Comparison of ENCODE assay signal across 8 mouse cellular contexts in the genomic region with DNA sequence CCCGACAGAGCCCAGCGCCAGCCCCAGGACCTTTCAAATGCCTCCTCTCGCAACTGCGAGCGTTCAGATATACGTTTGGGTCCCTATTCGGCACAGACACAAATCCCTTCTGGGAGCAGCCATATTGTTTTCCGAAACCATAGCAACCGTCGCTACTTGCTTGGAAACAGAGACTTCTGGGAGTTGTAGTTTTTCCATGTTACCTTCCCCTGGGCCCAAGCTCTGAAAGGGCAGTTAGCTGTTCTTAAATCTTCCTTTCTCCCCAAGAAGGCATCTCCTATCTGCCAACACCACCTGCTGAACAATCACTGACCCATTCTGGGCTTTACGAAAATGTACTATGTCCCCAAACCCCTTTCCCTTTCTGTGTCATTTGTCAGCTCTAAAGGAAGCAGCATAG. TPM values are rescaled to one million over a fixed set of nuclear protein-coding genes. Genes with fewer than 3 reads are reported as not detected.
A peak's percentile ranks its signal among the peaks of the same experiment; 100 is the strongest.
DNase-seq lines count a peak whose midpoint lies in the region; ATAC-seq and TF ChIP-seq lines count a peak whose summit lies in the region.

No protein-coding gene starts in this region.

- no peaks in the 10 kb centered on the region for H3K9me3 ChIP-seq in ES-Bruce4 (replicated peaks; ENCODE audit: control insufficient read depth, insufficient read depth, low read length, poor library complexity, severe bottlenecking)
- no peaks in the 10 kb centered on the region for H3K9me3 ChIP-seq in heart, embryonic 16.5 days (replicated peaks; ENCODE audit: control insufficient read depth, low read length)
- no peaks in the 10 kb centered on the region for H3K9me3 ChIP-seq in liver, postnatal 0 days (ENCODE audit: low read length)
- H3K9me3 ChIP-seq in neural tube, embryonic 14.5 days (ENCODE audit: control insufficient read depth, low read length), result no peaks in the 10 kb centered on the region

- peaks cover 6% of the 10 kb centered on the region for H3K4me1 ChIP-seq in ES-Bruce4 (ENCODE audit: control insufficient read depth, insufficient read depth, low read length)
- H3K4me1 ChIP-seq in embryonic fibroblast, embryonic 13.5 days (ENCODE audit: control insufficient read depth, insufficient read depth, low read length), result peaks cover 7% of the 10 kb centered on the region
- peaks cover 34% of the 10 kb centered on the region for H3K4me1 ChIP-seq in heart, embryonic 16.5 days (ENCODE audit: control insufficient read depth, insufficient read depth, low read length)
- H3K4me1 ChIP-seq in liver, postnatal 0 days (ENCODE audit: insufficient read depth), result peaks cover 58% of the 10 kb centered on the region
- peaks cover 36% of the 10 kb centered on the region for H3K4me1 ChIP-seq in neural tube, embryonic 14.5 days (ENCODE audit: control insufficient read depth, insufficient read depth, low read length)

- no peak for TF ChIP-seq EP300 in ES-Bruce4 (IDR thresholded peaks at IDR 0.05; ENCODE audit: insufficient read depth, low read depth, low read length)
- no peak for TF ChIP-seq EP300 in liver, postnatal 0 days (IDR thresholded peaks at IDR 0.05; ENCODE audit: low read depth)

- H3K4me2 ChIP-seq in heart, embryonic 16.5 days (ENCODE audit: low read depth, low read length), result peak overlapping the region; percentile 67
- peak overlapping the region; percentile 72 for H3K4me2 ChIP-seq in liver, postnatal 0 days (ENCODE audit: low read depth, low read length)
- peak overlapping the region; percentile 73 for H3K4me2 ChIP-seq in neural tube, embryonic 14.5 days (ENCODE audit: low read depth, low read length)

- peak overlapping the region; percentile 84 for H3K4me3 ChIP-seq in ES-Bruce4 (ENCODE audit: low read depth, low read length)
- peak overlapping the region; percentile 60 for H3K4me3 ChIP-seq in embryonic fibroblast, embryonic 13.5 days (ENCODE audit: insufficient read depth, low read length)
- H3K4me3 ChIP-seq in heart, embryonic 16.5 days (ENCODE audit: low read length), result peak overlapping the region; percentile 41
- H3K4me3 ChIP-seq in liver, postnatal 0 days (ENCODE audit: low read depth, low read length), result peak overlapping the region; percentile 33
- H3K4me3 ChIP-seq in neural tube, embryonic 14.5 days (ENCODE audit: low read depth, low read length), result peak overlapping the region; percentile 35

- no peak overlapping the region for H3K9ac ChIP-seq in ES-Bruce4 (ENCODE audit: low read depth, poor library complexity, severe bottlenecking)
- no peak overlapping the region for H3K9ac ChIP-seq in heart, embryonic 16.5 days (ENCODE audit: low read length)
- no peak overlapping the region for H3K9ac ChIP-seq in liver, postnatal 0 days (replicated peaks)
- H3K9ac ChIP-seq in neural tube, embryonic 14.5 days (replicated peaks; ENCODE audit: low read depth, low read length), result peak overlapping the region; percentile 26; the same call in 1 of the 2 replicates

- H3K27ac ChIP-seq in ES-Bruce4 (ENCODE audit: insufficient read depth, low read length), result no peak overlapping the region
- no peak overlapping the region for H3K27ac ChIP-seq in embryonic fibroblast, embryonic 13.5 days (ENCODE audit: insufficient read depth, low read length)
- no peak overlapping the region for H3K27ac ChIP-seq in heart, embryonic 16.5 days (ENCODE audit: low read length)
- H3K27ac ChIP-seq in liver, postnatal 0 days (ENCODE audit: low read depth), result no peak overlapping the region
- no peak overlapping the region for H3K27ac ChIP-seq in neural tube, embryonic 14.5 days (ENCODE audit: low read depth, low read length)

- peak; percentile 95 for DNase-seq in brain, adult 2 months (ENCODE audit: low read depth, low spot score)
- peak; percentile 75 to 90 for DNase-seq in kidney, postnatal 36 days
- DNase-seq in liver, postnatal 0 days, result peak; percentile 52
- DNase-seq in thymus, postnatal 25 days, result peak; percentile 42

- H3K27me3 ChIP-seq in ES-Bruce4 (ENCODE audit: control insufficient read depth, insufficient read depth, low read length, poor library complexity, severe bottlenecking), result no peaks in the 10 kb centered on the region
- H3K27me3 ChIP-seq in heart, embryonic 16.5 days (ENCODE audit: control insufficient read depth, insufficient read depth, low read length), result peaks cover 32% of the 10 kb centered on the region
- peaks cover 42% of the 10 kb centered on the region for H3K27me3 ChIP-seq in liver, postnatal 0 days (ENCODE audit: insufficient read depth, low read length)
- H3K27me3 ChIP-seq in neural tube, embryonic 14.5 days (ENCODE audit: control insufficient read depth, insufficient read depth, low read length), result peaks cover 9% of the 10 kb centered on the region

- no peak for TF ChIP-seq POLR2A in ES-Bruce4 (IDR thresholded peaks at IDR 0.05; ENCODE audit: insufficient read depth, low read length)
- peak; percentile 56; the same call in 1 of the 2 replicates for TF ChIP-seq POLR2A in embryonic fibroblast, embryonic 13.5 days (IDR thresholded peaks at IDR 0.05; ENCODE audit: low read depth, low read length)

- ATAC-seq in heart, embryonic 16.5 days (replicated peaks; ENCODE audit: extremely low read depth, insufficient read depth, low FRiP score), result no peak; the same call in 1 of the 2 replicates
- ATAC-seq in liver, postnatal 0 days, result peak; percentile 22
- ATAC-seq in neural tube, embryonic 14.5 days (ENCODE audit: low read depth), result peak; percentile 64; the same call in 1 of the 2 replicates

- TF ChIP-seq CTCF in ES-Bruce4 (IDR thresholded peaks at IDR 0.05; ENCODE audit: low read depth, low read length), result no peak
- TF ChIP-seq CTCF in embryonic fibroblast, embryonic 13.5 days (IDR thresholded peaks at IDR 0.05; ENCODE audit: borderline replicate concordance, insufficient read depth, low read length), result no peak
- TF ChIP-seq CTCF in liver, postnatal 0 days (IDR thresholded peaks at IDR 0.05; ENCODE audit: low read depth), result no peak

- WGBS in heart, embryonic 16.5 days, result 6% methylated on average over 11 of the region's 11 CpGs
- 4% methylated on average over 11 of the region's 11 CpGs for WGBS in liver, postnatal 0 days (ENCODE audit: insufficient replicate concordance)
- WGBS in neural tube, embryonic 14.5 days, result 5% methylated on average over 11 of the region's 11 CpGs

- no peaks in the 10 kb centered on the region for H3K36me3 ChIP-seq in ES-Bruce4 (ENCODE audit: control insufficient read depth, insufficient read depth, low read length, poor library complexity, severe bottlenecking)
- no peaks in the 10 kb centered on the region for H3K36me3 ChIP-seq in heart, embryonic 16.5 days (ENCODE audit: control insufficient read depth, insufficient read depth)
- 0 out of 2 replicates have a peak, but pooled peaks cover 4% of the 10 kb centered on the region for H3K36me3 ChIP-seq in liver, postnatal 0 days (replicated peaks; ENCODE audit: insufficient read depth, low read length)
- H3K36me3 ChIP-seq in neural tube, embryonic 14.5 days (ENCODE audit: control insufficient read depth, insufficient read depth, low read length), result no peaks in the 10 kb centered on the region

RNA-seq across cellular contexts. Expression of a gene that starts 5.2 kb away (rescaled TPM):
- polyA plus RNA-seq in ES-Bruce4 (2011; ENCODE audit: insufficient read depth, insufficient read length, low read depth, missing spikeins), result 12.2 and 12.3 TPM in 2 replicates
- 52.2 and 55.0 TPM in 2 replicates for polyA plus RNA-seq in embryonic fibroblast, embryonic 13.5 days (2011; ENCODE audit: insufficient read length, low read depth, missing spikeins)
- 7.4 and 7.9 TPM in 2 replicates for polyA plus RNA-seq in heart, embryonic 16.5 days (2015; fragmentation: Nextera tagmentation; extraction: Ambion mirVana)
- 4.2 and 4.8 TPM in 2 replicates for polyA plus RNA-seq in liver, postnatal 0 days (2015; fragmentation: Nextera tagmentation; extraction: Ambion mirVana)
- polyA plus RNA-seq in neural tube, embryonic 14.5 days (2014; fragmentation: Nextera tagmentation; extraction: Ambion mirVana), result 7.0 and 10.5 TPM in 2 replicates

RNA-seq across cellular contexts. Expression of a gene that starts 12.0 kb away (rescaled TPM):
- polyA plus RNA-seq in ES-Bruce4 (2011; ENCODE audit: insufficient read depth, insufficient read length, low read depth, missing spikeins), result 26.1 and 28.8 TPM in 2 replicates
- 19.4 and 33.1 TPM in 2 replicates for polyA plus RNA-seq in embryonic fibroblast, embryonic 13.5 days (2011; ENCODE audit: insufficient read length, low read depth, missing spikeins)
- polyA plus RNA-seq in heart, embryonic 16.5 days (2015; fragmentation: Nextera tagmentation; extraction: Ambion mirVana), result 50.4 and 55.8 TPM in 2 replicates
- polyA plus RNA-seq in liver, postnatal 0 days (2015; fragmentation: Nextera tagmentation; extraction: Ambion mirVana), result 67.6 and 77.7 TPM in 2 replicates
- 21.9 and 24.7 TPM in 2 replicates for polyA plus RNA-seq in neural tube, embryonic 14.5 days (2014; fragmentation: Nextera tagmentation; extraction: Ambion mirVana)

RNA-seq across cellular contexts. Expression of a gene that starts 12.4 kb away (rescaled TPM):
- polyA plus RNA-seq in ES-Bruce4 (2011; ENCODE audit: insufficient read depth, insufficient read length, low read depth, missing spikeins), result 1.2 and 2.0 TPM in 2 replicates
- polyA plus RNA-seq in embryonic fibroblast, embryonic 13.5 days (2011; ENCODE audit: insufficient read length, low read depth, missing spikeins), result 4.4 and 10.8 TPM in 2 replicates
- 2.0 and 2.8 TPM in 2 replicates for polyA plus RNA-seq in heart, embryonic 16.5 days (2015; fragmentation: Nextera tagmentation; extraction: Ambion mirVana)
- 0.59 and 0.65 TPM in 2 replicates for polyA plus RNA-seq in liver, postnatal 0 days (2015; fragmentation: Nextera tagmentation; extraction: Ambion mirVana)
- 9.2 and 9.4 TPM in 2 replicates for polyA plus RNA-seq in neural tube, embryonic 14.5 days (2014; fragmentation: Nextera tagmentation; extraction: Ambion mirVana)

RNA-seq across cellular contexts. Expression of a gene that starts 14.8 kb away (rescaled TPM):
- 74.5 and 79.8 TPM in 2 replicates for polyA plus RNA-seq in ES-Bruce4 (2011; ENCODE audit: insufficient read depth, insufficient read length, low read depth, missing spikeins)
- 29.0 and 34.0 TPM in 2 replicates for polyA plus RNA-seq in embryonic fibroblast, embryonic 13.5 days (2011; ENCODE audit: insufficient read length, low read depth, missing spikeins)
- polyA plus RNA-seq in heart, embryonic 16.5 days (2015; fragmentation: Nextera tagmentation; extraction: Ambion mirVana), result 65.1 and 73.7 TPM in 2 replicates
- polyA plus RNA-seq in liver, postnatal 0 days (2015; fragmentation: Nextera tagmentation; extraction: Ambion mirVana), result 58.1 and 61.6 TPM in 2 replicates
- polyA plus RNA-seq in neural tube, embryonic 14.5 days (2014; fragmentation: Nextera tagmentation; extraction: Ambion mirVana), result 86.9 and 90.0 TPM in 2 replicates

RNA-seq across cellular contexts. Expression of a gene that starts 32.2 kb away (rescaled TPM):
- 6.5 and 8.5 TPM in 2 replicates for polyA plus RNA-seq in ES-Bruce4 (2011; ENCODE audit: insufficient read depth, insufficient read length, low read depth, missing spikeins)
- 13.0 and 13.8 TPM in 2 replicates for polyA plus RNA-seq in embryonic fibroblast, embryonic 13.5 days (2011; ENCODE audit: insufficient read length, low read depth, missing spikeins)
- polyA plus RNA-seq in heart, embryonic 16.5 days (2015; fragmentation: Nextera tagmentation; extraction: Ambion mirVana), result 40.7 and 41.9 TPM in 2 replicates
- polyA plus RNA-seq in liver, postnatal 0 days (2015; fragmentation: Nextera tagmentation; extraction: Ambion mirVana), result 19.5 TPM in 2 replicates
- 39.4 and 39.5 TPM in 2 replicates for polyA plus RNA-seq in neural tube, embryonic 14.5 days (2014; fragmentation: Nextera tagmentation; extraction: Ambion mirVana)

Comparison
In these comparisons a context has a peak if more than half of its experiments do, and no peak if none do; other contexts are left out.
1. H3K4me3 ChIP-seq: peak in every context shown above with its lines; median percentile 84 in ES-Bruce4; 60 in embryonic fibroblast, embryonic 13.5 days; 41 in heart, embryonic 16.5 days; 35 in neural tube, embryonic 14.5 days; 33 in liver, postnatal 0 days.
2. DNase-seq: peak in every context shown above with its lines; median percentile 95 in brain, adult 2 months; 82 in kidney, postnatal 36 days; 52 in liver, postnatal 0 days; 42 in thymus, postnatal 25 days.